Mouse (Mus musculus) midbrain, embryonic 16.5 days (tissue): ENCODE measurements at regions not wholly inside any gene's neighbourhood (a gene's known extent, or its start where the extent isn't known, plus 50 kb on each side); places are given as distances from the start of the nearest gene placed in this dataset.

ENCODE experiments used
- ATAC-seq: fragments of 200-750 bp; cut with Nextera tagmentation; 2 replicates; pipeline ENCODE4 v1.8.0; 2017; ENCODE audit warnings: moderate TSS enrichment
- H3K27ac ChIP-seq: fragments of 300-500 bp; sonication (generic); 2 replicates; pipeline ENCODE4 v1.5.1; 2014; ENCODE audit warnings: mild to moderate bottlenecking, low read length, mixed read lengths
- H3K27me3 ChIP-seq: fragments of 300-500 bp; sonication (generic); 2 replicates; pipeline ENCODE4 v1.6.1; 2014; ENCODE audit warnings: low read depth, low read length, mixed read lengths; ENCODE audit not compliant: control insufficient read depth, insufficient read depth
- H3K36me3 ChIP-seq: fragments of 300-500 bp; sonication (generic); 2 replicates; pipeline ENCODE4 v1.6.1; 2014; ENCODE audit warnings: mild to moderate bottlenecking, low read length, moderate library complexity, mixed read lengths; ENCODE audit not compliant: control insufficient read depth, insufficient read depth
- H3K4me1 ChIP-seq: fragments of 300-500 bp; sonication (generic); 2 replicates; pipeline ENCODE4 v1.6.1; 2014; ENCODE audit warnings: mild to moderate bottlenecking, low read length, mixed read lengths; ENCODE audit not compliant: control insufficient read depth, insufficient read depth
- H3K4me2 ChIP-seq: fragments of 300-500 bp; sonication (generic); 2 replicates; pipeline ENCODE4 v1.6.1; 2014; ENCODE audit warnings: mild to moderate bottlenecking, low read length, mixed read lengths
- H3K4me3 ChIP-seq: fragments of 300-500 bp; sonication (generic); 2 replicates; pipeline ENCODE4 v1.5.1; 2014; ENCODE audit warnings: low read depth, mild to moderate bottlenecking, low read length, moderate library complexity, mixed read lengths
- H3K9ac ChIP-seq: fragments of 300-500 bp; sonication (generic); 2 replicates; pipeline ENCODE4 v1.6.1; 2014; ENCODE audit warnings: low read depth, low read length, mixed read lengths
- H3K9me3 ChIP-seq: fragments of 300-500 bp; sonication (generic); replicated peaks from 2 replicates; pipeline ENCODE4 v1.6.1; 2014; ENCODE audit warnings: mild to moderate bottlenecking, low read length, mixed read lengths; ENCODE audit not compliant: control insufficient read depth, poor library complexity, severe bottlenecking
- WGBS: fragments of 180-500 bp; shearing (Covaris S2); extraction: QIAGEN DNeasy Blood & Tissue Kit; methylation state at CpG from one replicate; pipeline ENCODE4 v1.1.7; 2014; 5-methylcytosine and 5-hydroxymethylcytosine counted together

- H3K4me1 ChIP-seq = no peaks in the 10 kb centered on the region
- no peaks in the 10 kb centered on the region for H3K27me3 ChIP-seq
- no peaks in the 10 kb centered on the region for H3K36me3 ChIP-seq
- H3K9ac ChIP-seq = no peak overlapping the region
- H3K27ac ChIP-seq = no peak overlapping the region
- no peak overlapping the region for H3K4me3 ChIP-seq
- 92% methylated on average over 5 of the region's 5 CpGs for WGBS
- ATAC-seq = no peak
- no peak overlapping the region for H3K4me2 ChIP-seq
- no peaks in the 10 kb centered on the region for H3K9me3 ChIP-seq
Observed at GRCm38 (mm10) chr8:46403877-46404560, 66.8 kb upstream of the Acsl1 start.

GRCm38 (mm10) chr8:46408886-46409285, 62.0 kb upstream of the Acsl1 start:
- Histone ChIP-seq H3K27me3 (no peaks in the 10 kb centered on the region), H3K9me3 (0 out of 2 replicates have a peak, but pooled peaks cover 2% of the 10 kb centered on the region)
- 94% methylated on average over 7 of the region's 7 CpGs for WGBS

GRCm38 (mm10) chr8:46409296-46409695, 61.5 kb upstream of the Acsl1 start:
- Histone ChIP-seq H3K27me3 (no peaks in the 10 kb centered on the region), H3K9ac (no peak overlapping the region), H3K4me1 (no peaks in the 10 kb centered on the region), H3K27ac (no peak overlapping the region), H3K4me2 (no peak overlapping the region), H3K4me3 (no peak overlapping the region), H3K36me3 (no peaks in the 10 kb centered on the region), H3K9me3 (0 out of 2 replicates have a peak, but pooled peaks cover 2% of the 10 kb centered on the region)
- ATAC-seq = no peak
- 69% methylated on average over 2 of the region's 2 CpGs for WGBS

More at GRCm38 (mm10) chr8:46408886-46409285, 62.0 kb upstream of the Acsl1 start:
- Histone ChIP-seq H3K36me3 (no peaks in the 10 kb centered on the region), H3K4me3 (no peak overlapping the region), H3K4me1 (no peaks in the 10 kb centered on the region), H3K9ac (no peak overlapping the region), H3K4me2 (no peak overlapping the region), H3K27ac (no peak overlapping the region)
- ATAC-seq = no peak

GRCm38 (mm10) chr8:46411877-46412625, 58.8 kb upstream of the Acsl1 start:
- Histone ChIP-seq H3K4me3 (no peak overlapping the region), H3K36me3 (no peaks in the 10 kb centered on the region), H3K4me1 (no peaks in the 10 kb centered on the region), H3K27me3 (no peaks in the 10 kb centered on the region), H3K27ac (no peak overlapping the region), H3K9ac (no peak overlapping the region), H3K4me2 (no peak overlapping the region), H3K9me3 (0 out of 2 replicates have a peak, but pooled peaks cover 2% of the 10 kb centered on the region)
- ATAC-seq = no peak
- WGBS = 86% methylated on average over 11 of the region's 11 CpGs

- Histone ChIP-seq H3K4me2 (no peak overlapping the region), H3K27me3 (no peaks in the 10 kb centered on the region), H3K9me3 (0 out of 2 replicates have a peak, but pooled peaks cover 2% of the 10 kb centered on the region), H3K9ac (no peak overlapping the region), H3K4me1 (no peaks in the 10 kb centered on the region), H3K4me3 (no peak overlapping the region), H3K27ac (no peak overlapping the region), H3K36me3 (no peaks in the 10 kb centered on the region)
- no peak for ATAC-seq
- 77% methylated on average over 9 of the region's 9 CpGs for WGBS
Observed at GRCm38 (mm10) chr8:46413349-46414024, 57.4 kb upstream of the Acsl1 start.

GRCm38 (mm10) chr8:46414874-46415273, 56.0 kb upstream of the Acsl1 start:
- H3K4me2 ChIP-seq = no peak overlapping the region
- no peak overlapping the region for H3K9ac ChIP-seq
- no peaks in the 10 kb centered on the region for H3K4me1 ChIP-seq
- H3K27ac ChIP-seq = no peak overlapping the region
- no peak overlapping the region for H3K4me3 ChIP-seq
- H3K27me3 ChIP-seq = no peaks in the 10 kb centered on the region
- H3K36me3 ChIP-seq = no peaks in the 10 kb centered on the region
- H3K9me3 ChIP-seq = 0 out of 2 replicates have a peak, but pooled peaks cover 2% of the 10 kb centered on the region
- 88% methylated on average over 6 of the region's 6 CpGs for WGBS
- ATAC-seq = no peak

- WGBS = 82% methylated on average over 5 of the region's 5 CpGs
Observed at GRCm38 (mm10) chr8:46419402-46419801, 51.4 kb upstream of the Acsl1 start.

GRCm38 (mm10) chr8:46420476-46420875, 50.4 kb upstream of the Acsl1 start:
- WGBS = 89% methylated on average over 8 of the region's 8 CpGs
- Histone ChIP-seq H3K27me3 (no peaks in the 10 kb centered on the region), H3K36me3 (no peaks in the 10 kb centered on the region), H3K27ac (no peak overlapping the region), H3K9me3 (no peaks in the 10 kb centered on the region), H3K4me1 (no peaks in the 10 kb centered on the region), H3K4me3 (no peak overlapping the region), H3K9ac (no peak overlapping the region), H3K4me2 (no peak overlapping the region)
- no peak for ATAC-seq

More at GRCm38 (mm10) chr8:46419402-46419801, 51.4 kb upstream of the Acsl1 start:
- Histone ChIP-seq H3K27me3 (no peaks in the 10 kb centered on the region), H3K4me3 (no peak overlapping the region), H3K4me1 (no peaks in the 10 kb centered on the region), H3K27ac (no peak overlapping the region), H3K4me2 (no peak overlapping the region), H3K36me3 (no peaks in the 10 kb centered on the region), H3K9me3 (no peaks in the 10 kb centered on the region), H3K9ac (no peak overlapping the region)
- ATAC-seq = no peak
